Mouse (Mus musculus): ENCODE results near the gene Agxt. TPM values are rescaled to one million over a fixed set of nuclear protein-coding genes. Genes with fewer than 3 reads are reported as not detected.
A peak's percentile ranks its signal among the peaks of the same experiment; 100 is the strongest.

Agxt gene
- polyA plus RNA-seq, 1 experiment from 2014 or later = not detected

DNA sequence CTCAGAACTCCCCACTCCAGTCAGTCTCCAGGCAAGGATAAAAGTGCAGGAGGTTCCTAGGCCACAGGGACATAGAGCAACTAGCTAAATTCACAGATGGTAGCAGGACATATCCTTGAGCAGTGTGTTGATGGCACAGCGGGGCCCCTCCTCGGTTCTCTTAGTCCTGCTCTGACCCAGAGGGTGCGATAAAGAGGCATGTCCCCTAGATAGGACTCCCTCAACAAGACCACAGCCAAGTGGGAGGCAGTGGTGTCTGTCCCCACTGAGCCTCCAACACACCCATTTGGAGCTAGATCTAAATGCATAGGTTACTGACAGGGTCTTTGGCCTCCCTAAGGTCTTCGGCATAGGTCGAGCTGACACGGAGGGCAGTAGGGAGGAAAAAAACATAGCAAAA lies 40.8 kb downstream of the Agxt start:
- Histone ChIP-seq H3K4me2 (replicated peaks) (peak overlapping the region; percentile 90), H3K36me3 (no peaks in the 10 kb centered on the region), H3K27me3 (no peaks in the 10 kb centered on the region), H3K9ac (replicated peaks) (no peak overlapping the region), H3K27ac (replicated peaks) (no peak overlapping the region), H3K4me1 (peaks cover 11% of the 10 kb centered on the region), H3K9me3 (no peaks in the 10 kb centered on the region), H3K4me3 (peak overlapping the region; percentile 45; the same call in 1 of the 2 replicates)
- 24% methylated on average over 6 of the region's 6 CpGs for WGBS
- no peak; the same call in 1 of the 2 replicates for ATAC-seq (replicated peaks)

DNA sequence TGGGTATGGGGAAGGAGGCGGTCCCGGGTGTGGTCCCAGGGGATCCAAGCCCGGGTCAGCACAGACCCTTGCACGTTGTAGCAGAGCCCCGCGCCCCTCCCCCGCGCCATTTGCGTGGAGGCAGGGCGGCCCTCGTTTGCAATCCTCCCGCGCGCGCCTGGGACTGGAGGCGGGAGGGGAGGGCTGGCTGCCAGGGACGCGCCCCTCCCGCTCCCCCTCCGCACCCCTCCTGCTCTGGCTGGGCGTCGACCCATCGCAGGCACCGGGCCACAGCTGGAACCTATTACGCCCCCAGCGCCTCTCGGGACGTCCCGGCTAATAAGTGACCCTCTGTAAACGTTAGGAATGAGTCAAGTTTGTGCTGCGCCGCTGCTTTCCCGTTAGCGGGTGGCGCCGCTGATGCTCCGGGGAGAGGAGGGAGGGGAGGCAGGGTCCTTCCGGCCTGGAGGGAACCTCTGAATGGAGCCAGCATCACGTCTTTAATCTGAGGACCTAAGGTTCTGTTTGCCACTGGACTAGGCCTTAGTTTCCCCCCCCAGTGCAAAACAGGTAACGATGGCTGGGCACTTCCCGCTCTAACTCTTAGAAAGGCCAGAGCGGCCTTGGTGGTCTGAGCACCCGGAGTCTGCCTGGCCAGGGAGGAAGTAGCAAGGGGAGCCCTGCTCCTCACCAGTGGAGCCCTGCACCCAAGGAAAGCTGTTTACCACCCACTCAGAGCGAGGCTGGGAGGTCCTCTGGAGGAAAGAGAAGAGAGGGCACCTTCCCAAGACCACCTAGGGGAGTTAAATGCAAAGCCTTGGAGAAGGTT lies 41.7 kb downstream of the Agxt start:
- peak overlapping the region; percentile 55 for H3K9ac ChIP-seq (replicated peaks)
- peak; percentile 82 for ATAC-seq (replicated peaks)
- WGBS = 3% methylated on average over 44 of the region's 44 CpGs
- H3K27ac ChIP-seq (replicated peaks) = no peak overlapping the region
- no peaks in the 10 kb centered on the region for H3K36me3 ChIP-seq
- H3K4me3 ChIP-seq = peak overlapping the region; percentile 45
- no peaks in the 10 kb centered on the region for H3K27me3 ChIP-seq
- H3K4me1 ChIP-seq = peaks cover 11% of the 10 kb centered on the region
- peak overlapping the region; percentile 90 for H3K4me2 ChIP-seq (replicated peaks)
- no peaks in the 10 kb centered on the region for H3K9me3 ChIP-seq

DNA sequence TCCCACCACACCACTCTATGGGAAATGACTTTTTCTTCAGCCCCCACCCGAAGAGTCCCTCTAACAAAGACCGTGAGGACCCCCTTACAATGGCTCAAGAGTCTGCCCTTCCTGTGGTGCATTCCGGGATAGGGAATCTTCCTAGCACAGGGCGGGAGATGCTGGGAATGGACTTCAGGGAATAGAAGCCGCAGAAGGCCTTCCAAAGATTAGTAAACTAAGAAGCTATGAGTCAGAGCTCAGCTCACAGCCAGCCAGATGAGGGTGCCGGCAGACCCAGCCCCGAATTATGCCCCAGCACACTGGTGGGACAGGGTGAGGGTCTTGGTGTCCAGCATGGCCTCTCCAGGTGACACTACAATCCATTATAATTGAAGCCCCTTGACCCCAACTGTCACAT lies 47.2 kb downstream of the Agxt start:
- H3K27ac ChIP-seq (replicated peaks) = no peak overlapping the region
- 0 out of 2 replicates have a peak, but pooled peaks cover 5% of the 10 kb centered on the region for H3K4me1 ChIP-seq
- H3K36me3 ChIP-seq = no peaks in the 10 kb centered on the region
- H3K27me3 ChIP-seq = no peaks in the 10 kb centered on the region
- WGBS = 87% methylated on average over 7 of the region's 7 CpGs
- H3K9me3 ChIP-seq = no peaks in the 10 kb centered on the region
- no peak overlapping the region for H3K4me3 ChIP-seq
- no peak for ATAC-seq (replicated peaks)
- H3K4me2 ChIP-seq (replicated peaks) = no peak overlapping the region
- H3K9ac ChIP-seq (replicated peaks) = no peak overlapping the region

DNA sequence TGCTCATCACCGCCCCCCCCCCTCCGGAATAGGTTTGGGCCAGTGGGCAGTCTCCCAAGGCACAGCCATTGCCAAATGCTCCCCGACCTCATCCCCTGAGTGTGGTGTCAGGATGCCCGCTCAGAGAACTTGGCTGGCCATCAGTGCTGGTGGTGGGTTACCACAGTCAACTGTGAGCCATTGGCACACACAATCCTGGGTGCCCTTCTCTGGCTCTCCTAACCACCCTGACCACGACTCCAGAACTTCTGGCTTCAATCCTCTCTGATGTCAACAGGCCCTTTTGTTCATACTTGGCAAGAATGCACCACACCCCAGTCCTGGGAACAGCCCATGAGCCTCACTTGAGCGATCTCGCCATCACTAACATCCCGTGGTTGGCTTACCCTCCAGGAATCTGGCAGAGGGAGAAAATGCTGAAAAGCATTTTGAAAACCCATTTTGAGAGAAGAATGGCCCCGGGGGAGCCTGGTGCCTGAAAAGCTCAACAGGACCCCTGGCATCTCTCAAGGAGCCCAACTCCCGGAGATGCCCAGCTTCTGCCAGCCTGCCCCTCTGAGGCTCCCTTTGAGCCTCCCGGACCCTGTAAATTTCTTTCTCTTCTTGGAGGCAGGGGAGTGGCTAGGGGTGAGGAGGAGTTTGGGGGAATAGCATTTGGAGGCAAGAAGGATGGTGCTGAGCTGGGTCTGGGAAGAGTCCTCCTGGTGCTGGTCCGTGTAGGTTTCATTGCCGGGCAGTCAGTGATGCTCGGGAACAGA lies 49.2 kb downstream of the Agxt start:
- Histone ChIP-seq H3K4me1 (0 out of 2 replicates have a peak, but pooled peaks cover 5% of the 10 kb centered on the region), H3K4me3 (no peak overlapping the region), H3K4me2 (replicated peaks) (no peak overlapping the region), H3K27me3 (no peaks in the 10 kb centered on the region), H3K36me3 (no peaks in the 10 kb centered on the region), H3K9ac (replicated peaks) (no peak overlapping the region), H3K27ac (replicated peaks) (no peak overlapping the region), H3K9me3 (no peaks in the 10 kb centered on the region)
- 60% methylated on average over 14 of the region's 14 CpGs for WGBS
- ATAC-seq (replicated peaks) = peak; percentile 76

DNA sequence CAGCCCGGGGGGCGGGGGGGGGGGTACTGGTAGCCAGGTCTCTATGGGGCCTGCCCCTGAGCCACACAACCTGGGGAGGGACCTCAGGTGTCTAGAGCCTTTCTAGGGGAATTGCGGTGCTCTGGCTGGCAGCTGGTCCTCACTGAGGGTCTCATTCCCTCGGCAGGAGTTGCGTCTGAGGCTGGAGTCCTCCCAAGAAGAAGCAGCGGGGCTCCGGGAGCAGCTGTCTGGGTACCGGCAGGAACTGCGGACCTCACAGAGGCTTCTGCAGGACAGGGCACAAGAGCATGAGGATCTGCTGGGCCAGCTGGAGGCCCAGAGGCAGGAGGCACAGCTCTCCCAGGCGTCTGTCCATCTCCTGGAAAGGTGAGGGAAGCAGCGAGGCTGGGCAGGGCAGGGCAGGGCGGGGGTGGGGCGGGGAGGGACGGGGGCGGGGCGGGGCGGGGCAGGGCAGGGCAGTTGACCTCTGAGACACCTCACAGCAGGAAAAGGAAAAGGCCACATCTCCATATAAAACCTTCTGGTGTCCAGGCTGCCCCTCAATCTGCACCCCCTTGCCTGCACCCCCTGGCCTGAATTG lies 55.8 kb downstream of the Agxt start:
- Histone ChIP-seq H3K27me3 (no peaks in the 10 kb centered on the region), H3K4me3 (no peak overlapping the region), H3K9ac (replicated peaks) (no peak overlapping the region), H3K27ac (replicated peaks) (no peak overlapping the region), H3K4me1 (no peaks in the 10 kb centered on the region), H3K4me2 (replicated peaks) (no peak overlapping the region), H3K36me3 (no peaks in the 10 kb centered on the region), H3K9me3 (no peaks in the 10 kb centered on the region)
- no peak for ATAC-seq (replicated peaks)
- WGBS = 9% methylated on average over 9 of the region's 17 CpGs

DNA sequence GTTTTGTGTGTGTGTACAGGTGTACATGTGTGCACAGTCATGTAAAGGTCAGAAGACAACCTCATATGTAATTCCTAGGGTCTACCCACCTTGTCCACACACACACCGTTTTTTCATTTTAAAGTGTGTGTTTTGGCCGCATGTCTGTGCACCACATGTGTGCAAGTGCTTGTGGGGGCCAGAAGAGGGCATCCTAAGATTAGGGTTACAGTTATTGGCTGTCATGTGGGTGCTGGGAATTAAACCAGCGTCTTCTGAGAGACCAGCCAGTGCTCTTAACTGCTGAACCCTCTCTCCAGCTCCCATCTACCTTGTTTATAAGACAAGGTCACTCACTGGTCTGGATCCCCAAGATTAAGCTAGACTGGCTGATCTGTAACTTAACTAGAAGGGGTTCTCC lies 59.9 kb downstream of the Agxt start:
- no peaks in the 10 kb centered on the region for H3K27me3 ChIP-seq
- no peak overlapping the region for H3K4me3 ChIP-seq
- H3K27ac ChIP-seq (replicated peaks) = no peak overlapping the region
- no peak overlapping the region for H3K9ac ChIP-seq (replicated peaks)
- no peak overlapping the region for H3K4me2 ChIP-seq (replicated peaks)
- no peak for ATAC-seq (replicated peaks)
- no peaks in the 10 kb centered on the region for H3K4me1 ChIP-seq
- no peaks in the 10 kb centered on the region for H3K36me3 ChIP-seq
- no peaks in the 10 kb centered on the region for H3K9me3 ChIP-seq
- 88% methylated on average over 3 of the region's 3 CpGs for WGBS

Other genes starting within 250 kb of the Agxt start
- gene Ankmy1, start 232.3 kb upstream of the Agxt start, polyA plus RNA-seq (2015; fragmentation: Nextera tagmentation; extraction: Ambion mirVana) = 0.93 and 1.1 TPM in 2 replicates
- 12.8 and 15.1 TPM in 2 replicates for gene Dusp28, start 228.3 kb upstream of the Agxt start, polyA plus RNA-seq (2015; fragmentation: Nextera tagmentation; extraction: Ambion mirVana)
- gene Rnpepl1, start 224.5 kb upstream of the Agxt start, polyA plus RNA-seq (2015; fragmentation: Nextera tagmentation; extraction: Ambion mirVana) = 31.1 and 33.6 TPM in 2 replicates
- 60.9 and 67.5 TPM in 2 replicates for gene Capn10, start 200.9 kb upstream of the Agxt start, polyA plus RNA-seq (2015; fragmentation: Nextera tagmentation; extraction: Ambion mirVana)
- gene Gpr35, start 184.4 kb upstream of the Agxt start, polyA plus RNA-seq (2015; fragmentation: Nextera tagmentation; extraction: Ambion mirVana) = 0.36 and 0.46 TPM in 2 replicates
- not detected in 2 replicates for gene Aqp12, start 128.9 kb upstream of the Agxt start, polyA plus RNA-seq (2015; fragmentation: Nextera tagmentation; extraction: Ambion mirVana)
- 336 and 351 TPM in 2 replicates for gene Kif1a, start 33.3 kb upstream of the Agxt start, polyA plus RNA-seq (2015; fragmentation: Nextera tagmentation; extraction: Ambion mirVana)
- 0.17 and 0.20 TPM in 2 replicates for gene 2310007B03Rik, start 25.7 kb downstream of the Agxt start, polyA plus RNA-seq (2015; fragmentation: Nextera tagmentation; extraction: Ambion mirVana)
- gene Crocc2, start 33.5 kb downstream of the Agxt start, polyA plus RNA-seq (2015; fragmentation: Nextera tagmentation; extraction: Ambion mirVana) = 0.17 and 0.38 TPM in 2 replicates
- 3.7 and 3.9 TPM in 2 replicates for gene Sned1, start 100.6 kb downstream of the Agxt start, polyA plus RNA-seq (2015; fragmentation: Nextera tagmentation; extraction: Ambion mirVana)
- gene Mterf4, start 170.7 kb downstream of the Agxt start, polyA plus RNA-seq (2015; fragmentation: Nextera tagmentation; extraction: Ambion mirVana) = 36.2 and 38.0 TPM in 2 replicates
- gene Ppp1r7, start 207.6 kb downstream of the Agxt start, polyA plus RNA-seq (2015; fragmentation: Nextera tagmentation; extraction: Ambion mirVana) = 56.2 and 57.5 TPM in 2 replicates
- 10.2 and 11.3 TPM in 2 replicates for gene Pask, start 208.2 kb downstream of the Agxt start, polyA plus RNA-seq (2015; fragmentation: Nextera tagmentation; extraction: Ambion mirVana)
- 0.18 TPM in 2 replicates for gene Ano7, start 238.7 kb downstream of the Agxt start, polyA plus RNA-seq (2015; fragmentation: Nextera tagmentation; extraction: Ambion mirVana)